Mouse (Mus musculus) embryo, embryonic 10 days (tissue): ENCODE measurements around the gene Ssh2.
A peak's percentile ranks its signal among the peaks of the same experiment; 100 is the strongest.
"Not testable (repeated sequence)": the region's sequence is repeated elsewhere in the genome, so short reads cannot be mapped to it uniquely, and the experiment has no call there.

Source experiments
- DNase-seq: peaks from one replicate; pipeline ENCODE4 v3.0.0-alpha.2; 2015; ENCODE audit warnings: low spot score

Gene Ssh2

GRCm38 (mm10) chr11:77348985-77349384, 132.9 kb downstream of the Ssh2 start:
- no peak for DNase-seq

- DNase-seq, result no peak
Measured at GRCm38 (mm10) chr11:77349698-77350097, 133.6 kb downstream of the Ssh2 start.

- no peak for DNase-seq
Measured at GRCm38 (mm10) chr11:77355055-77355454, 139.0 kb downstream of the Ssh2 start.

DNA sequence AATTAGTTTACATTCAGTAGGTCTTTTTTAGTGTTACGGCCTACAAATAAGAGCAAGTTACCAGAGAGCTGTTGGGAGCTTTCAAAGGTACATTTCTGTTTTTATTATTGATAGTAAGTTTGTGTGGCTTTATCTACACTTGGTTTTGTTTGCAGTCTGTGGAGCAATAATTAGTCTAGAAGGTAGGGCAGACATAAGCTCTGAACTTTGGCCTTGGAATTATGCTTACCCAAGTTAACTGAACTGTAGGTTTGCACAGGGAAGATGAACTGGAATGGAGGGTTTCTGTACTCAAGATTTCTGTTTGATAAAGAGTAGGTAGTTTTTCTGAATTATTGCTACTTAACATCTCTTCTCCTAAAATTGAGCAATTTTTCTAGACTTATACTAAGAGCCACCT, 141.8 kb downstream of the Ssh2 start:
- no peak for DNase-seq

- DNase-seq, result no peak
Measured at GRCm38 (mm10) chr11:77363476-77363875, 147.4 kb downstream of the Ssh2 start.

DNA sequence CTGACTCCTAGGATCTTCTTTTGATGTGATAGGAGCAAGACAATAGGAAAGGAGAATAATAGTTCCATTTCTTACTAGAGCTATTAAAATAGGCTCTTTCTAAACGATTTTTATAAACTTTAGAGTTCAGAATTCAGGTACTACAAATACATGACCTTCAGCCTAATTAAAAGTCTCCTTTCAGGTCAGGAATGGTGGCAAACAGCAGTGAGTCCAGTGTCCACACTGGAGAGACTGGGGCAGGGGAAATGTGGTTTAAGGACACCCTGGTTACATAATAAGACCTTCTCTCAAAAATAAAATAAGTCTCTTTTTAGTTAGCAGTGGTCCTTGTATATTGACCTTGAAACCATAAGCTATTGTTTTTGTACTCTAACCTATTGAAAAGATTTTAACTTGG, 148.3 kb downstream of the Ssh2 start:
- no peak for DNase-seq

DNA sequence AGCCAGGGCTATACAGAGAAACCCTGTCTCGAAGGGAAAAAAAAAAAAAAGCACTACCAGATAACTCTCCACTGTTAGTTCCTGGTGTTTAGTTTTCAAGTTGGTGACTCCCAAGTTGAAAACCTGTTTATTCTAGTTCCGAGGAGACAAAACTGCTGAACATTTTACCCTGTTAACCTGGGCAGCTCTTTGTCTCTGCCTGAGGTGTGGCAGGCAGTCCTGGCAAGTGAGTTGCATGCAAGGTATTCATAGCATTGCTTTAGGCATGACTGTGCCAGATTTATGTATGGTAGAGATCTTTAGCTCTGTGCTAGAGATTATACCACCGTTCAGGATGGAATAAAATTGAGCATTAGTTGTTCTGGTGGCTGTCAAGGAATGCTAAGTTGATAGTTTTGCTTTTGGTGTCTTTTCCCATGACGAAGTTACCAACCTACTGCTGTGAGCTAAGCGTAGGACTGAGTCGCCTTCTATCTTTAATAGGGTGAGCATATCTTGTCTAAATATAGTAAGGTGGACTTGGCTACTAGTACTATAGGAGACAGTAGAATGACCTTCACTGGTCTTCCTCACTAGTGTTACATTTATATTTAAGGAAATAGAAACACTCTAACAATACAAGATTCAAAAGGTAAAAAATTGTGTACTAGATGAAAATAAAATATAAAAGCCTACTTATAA, 149.8 kb downstream of the Ssh2 start:
- DNase-seq, result no peak

- DNase-seq, result no peak
Measured at GRCm38 (mm10) chr11:77367541-77368270, 151.6 kb downstream of the Ssh2 start.

DNA sequence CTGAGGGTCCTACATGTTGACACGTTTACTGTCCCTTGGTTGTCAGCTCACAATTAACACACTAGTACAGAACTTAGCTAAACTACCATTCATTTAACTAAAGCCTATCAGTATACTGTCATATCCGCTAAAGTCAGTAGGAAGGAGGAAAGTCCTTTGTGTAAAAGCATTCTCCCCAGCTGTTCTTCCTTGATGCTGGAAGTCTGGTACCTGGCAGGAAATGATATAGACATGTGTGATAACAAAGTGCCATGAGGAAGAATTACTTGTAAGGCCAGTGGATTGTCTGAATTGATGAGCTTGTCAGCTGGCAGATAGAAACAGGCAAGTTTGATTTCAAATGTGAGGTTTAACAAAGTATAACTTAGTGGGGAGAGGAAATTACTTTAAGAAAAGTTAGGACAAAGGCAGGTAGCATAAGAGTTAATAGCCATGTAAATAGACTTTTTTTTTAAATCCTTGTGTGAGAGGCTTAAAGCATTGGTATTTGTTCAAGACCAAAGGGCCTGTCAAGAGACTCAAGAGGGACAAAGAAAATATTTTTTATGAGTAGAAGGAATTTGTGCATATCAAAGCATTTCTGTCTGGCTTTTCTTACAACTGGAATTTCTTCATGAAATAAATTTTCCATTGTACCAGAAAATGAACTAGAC, 153.2 kb downstream of the Ssh2 start:
- no peak for DNase-seq

GRCm38 (mm10) chr11:77369841-77370191, 153.7 kb downstream of the Ssh2 start:
- DNase-seq, result no peak

DNA sequence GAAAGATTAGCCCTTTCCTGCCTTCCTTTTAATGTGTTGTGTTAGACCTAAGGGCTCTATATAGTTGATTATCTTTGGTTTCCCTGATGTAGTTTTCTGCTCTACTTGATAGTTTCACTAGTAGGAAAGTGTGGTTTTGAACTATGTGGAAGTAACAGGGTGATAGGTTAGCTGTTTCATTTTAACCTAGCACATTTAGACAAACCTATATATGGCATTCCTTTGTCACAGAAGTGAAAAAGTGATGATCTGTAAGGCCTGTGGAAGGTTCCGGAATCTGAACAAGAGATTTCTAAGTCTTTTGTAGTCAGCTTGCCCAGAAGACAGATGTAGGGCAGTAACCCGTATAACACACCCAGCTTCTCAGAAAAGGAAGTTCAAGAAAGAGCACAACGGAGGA, 155.0 kb downstream of the Ssh2 start:
- DNase-seq, result no peak

DNA sequence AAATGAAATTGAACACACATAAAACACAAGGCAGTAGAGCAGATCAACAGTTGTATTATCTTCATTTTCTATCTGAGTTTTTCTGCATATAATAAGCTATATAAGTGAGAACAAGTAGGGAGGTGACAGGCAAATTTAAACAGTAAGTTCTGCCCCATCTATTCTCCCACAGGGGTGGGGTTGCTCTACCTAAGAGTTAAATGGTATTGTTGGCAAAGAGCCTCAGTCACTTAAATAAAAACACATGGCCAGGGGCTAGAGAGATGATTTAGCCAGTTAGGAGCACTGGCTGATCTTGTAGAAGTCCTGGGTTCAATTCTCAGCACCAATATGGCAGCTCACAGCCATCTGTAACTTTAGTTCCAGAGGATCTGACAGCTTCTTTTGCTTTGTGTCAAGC, 155.6 kb downstream of the Ssh2 start:
- DNase-seq, result no peak

DNA sequence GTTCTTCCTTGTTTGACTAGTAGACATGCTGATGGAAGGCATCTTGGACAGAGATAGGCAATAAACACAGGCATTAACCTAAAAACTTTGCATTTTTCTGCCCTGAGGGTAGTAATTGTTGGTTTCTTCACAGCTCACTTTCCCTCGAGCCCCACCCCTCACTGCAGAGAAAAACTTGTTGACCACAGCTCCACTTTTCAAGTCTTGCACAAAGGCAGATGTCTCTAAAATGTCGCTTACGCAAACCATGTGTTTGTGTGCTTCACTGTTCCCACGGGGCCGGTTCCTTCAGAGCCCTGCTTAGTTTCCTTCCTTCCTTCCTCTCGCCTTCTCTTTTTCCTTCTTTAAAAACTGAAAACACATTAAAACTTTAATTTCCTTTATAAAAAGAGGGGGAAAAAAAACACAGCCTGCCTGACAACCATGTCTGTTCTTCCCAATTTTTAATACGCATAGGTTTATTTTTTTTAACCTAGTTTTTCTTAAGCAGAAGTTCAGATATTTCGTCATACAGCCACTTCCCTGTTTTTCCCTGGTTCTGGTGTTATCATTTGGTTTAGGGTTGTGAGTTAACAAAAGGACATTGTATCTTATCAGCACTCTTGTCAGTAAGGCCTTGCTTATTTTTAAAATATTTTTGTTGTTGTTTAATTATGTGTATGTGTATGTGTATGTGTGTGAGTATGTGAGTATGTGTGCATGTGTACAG, 156.3 kb downstream of the Ssh2 start:
- peak; percentile 42 for DNase-seq

DNA sequence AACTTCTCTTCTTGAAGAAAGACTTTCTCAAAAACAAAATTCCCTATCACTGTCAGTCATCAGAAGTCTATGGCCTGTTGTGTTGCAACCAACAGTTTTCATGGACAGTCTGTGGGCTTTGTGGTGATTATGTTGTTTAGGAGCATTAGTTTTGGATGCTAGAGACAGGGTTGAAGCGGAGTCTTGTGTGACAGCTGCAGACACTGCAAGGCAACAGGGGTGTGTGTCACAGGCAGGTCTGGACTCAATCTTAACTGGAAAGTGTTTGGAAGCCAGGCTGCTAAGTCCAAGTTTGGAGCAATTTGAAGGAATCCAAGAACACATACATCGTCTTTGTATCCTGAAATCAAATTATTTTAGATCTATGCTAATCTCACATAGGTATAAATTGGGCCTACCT, 162.5 kb downstream of the Ssh2 start:
- no peak for DNase-seq

- no peak for DNase-seq
Measured at GRCm38 (mm10) chr11:77381174-77381573, 165.1 kb downstream of the Ssh2 start.

GRCm38 (mm10) chr11:77384151-77384550, 168.1 kb downstream of the Ssh2 start:
- no peak for DNase-seq

DNA sequence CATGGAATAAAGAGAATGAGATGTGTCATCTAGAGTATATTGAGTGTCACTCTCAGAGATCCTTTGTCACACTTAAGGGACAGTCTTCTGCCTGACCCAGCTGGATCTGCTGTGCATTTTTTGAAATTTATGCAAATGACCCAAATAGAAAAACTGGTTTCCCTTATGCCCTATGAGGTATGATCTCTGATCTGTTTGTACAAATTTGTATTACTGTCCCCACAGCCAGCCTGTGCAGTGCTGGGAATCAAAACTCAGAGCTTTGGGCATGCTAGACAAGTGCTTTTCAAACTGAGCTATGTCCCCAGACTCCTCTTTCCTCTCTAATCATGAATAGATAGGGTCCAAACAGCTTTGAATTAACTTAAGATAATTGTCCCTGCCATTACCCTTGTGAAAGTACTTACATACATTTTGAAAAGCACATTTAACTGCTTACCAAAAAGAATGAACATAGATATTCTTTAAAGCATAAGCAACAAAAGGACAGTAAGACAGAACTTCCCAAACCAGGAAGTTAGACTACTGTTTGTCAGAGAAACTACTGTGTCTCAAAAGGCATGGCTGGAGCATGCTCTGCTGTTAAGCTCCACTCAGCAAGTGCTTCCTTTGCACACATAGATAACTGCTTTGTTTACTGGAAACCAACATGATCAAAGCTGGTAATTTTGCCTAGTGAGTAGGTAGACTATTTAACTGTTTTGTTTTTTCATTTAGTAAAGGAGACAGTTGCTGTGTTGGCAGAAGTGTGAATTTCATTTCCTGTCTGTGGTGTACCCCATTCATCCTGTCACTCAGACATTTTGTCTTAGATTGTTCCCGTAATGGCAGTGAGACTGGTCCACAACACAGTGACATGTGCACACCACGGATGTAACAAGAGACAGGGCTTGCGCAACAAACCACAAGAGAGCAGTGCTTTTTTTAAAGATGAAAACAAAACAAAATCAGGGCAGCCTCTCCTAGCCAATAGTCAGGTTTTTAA, 169.9 kb downstream of the Ssh2 start:
- DNase-seq, result no peak

- DNase-seq, result not testable (repeated sequence)
Measured at GRCm38 (mm10) chr11:77388197-77388596, 172.1 kb downstream of the Ssh2 start.

DNA sequence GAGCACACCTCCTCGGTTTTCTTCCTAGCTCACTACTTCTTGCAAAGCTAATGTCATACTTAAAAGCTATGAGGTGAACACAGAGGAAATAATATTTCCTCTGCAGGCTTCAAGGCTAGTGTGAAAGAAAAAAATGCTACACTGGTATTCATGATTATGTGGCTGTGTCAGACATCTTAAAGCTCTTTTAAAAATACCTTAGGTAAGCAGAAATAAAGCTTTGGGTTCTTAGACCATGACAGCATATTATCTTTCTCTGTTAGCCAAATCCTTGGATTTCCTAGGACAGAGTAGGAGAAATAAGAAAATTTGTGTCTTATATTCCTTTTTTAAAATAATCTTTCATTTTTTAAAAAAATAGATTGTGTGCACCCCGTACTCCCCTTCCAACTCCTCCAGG, 179.5 kb downstream of the Ssh2 start:
- DNase-seq, result no peak

DNA sequence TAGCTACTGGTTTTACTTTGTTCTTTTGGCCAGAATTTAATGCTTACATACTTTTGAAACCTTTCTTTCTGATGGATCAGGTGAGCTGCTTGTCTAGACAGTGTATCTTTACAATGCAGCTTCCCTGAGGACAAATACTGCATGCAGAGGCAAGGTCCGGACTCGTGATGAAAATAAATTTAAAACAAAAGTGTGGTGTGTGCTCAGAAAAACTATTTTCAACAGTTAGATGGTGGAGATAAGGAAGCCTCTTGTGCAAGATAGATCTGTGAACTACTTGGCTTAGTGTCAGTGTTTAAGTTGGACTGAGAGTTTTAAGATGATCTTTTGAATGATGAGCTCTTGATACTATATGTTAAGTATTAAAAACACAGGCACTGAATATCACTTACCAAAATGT, 186.4 kb downstream of the Ssh2 start:
- no peak for DNase-seq

GRCm38 (mm10) chr11:77406329-77406728, 190.2 kb downstream of the Ssh2 start:
- no peak for DNase-seq

DNA sequence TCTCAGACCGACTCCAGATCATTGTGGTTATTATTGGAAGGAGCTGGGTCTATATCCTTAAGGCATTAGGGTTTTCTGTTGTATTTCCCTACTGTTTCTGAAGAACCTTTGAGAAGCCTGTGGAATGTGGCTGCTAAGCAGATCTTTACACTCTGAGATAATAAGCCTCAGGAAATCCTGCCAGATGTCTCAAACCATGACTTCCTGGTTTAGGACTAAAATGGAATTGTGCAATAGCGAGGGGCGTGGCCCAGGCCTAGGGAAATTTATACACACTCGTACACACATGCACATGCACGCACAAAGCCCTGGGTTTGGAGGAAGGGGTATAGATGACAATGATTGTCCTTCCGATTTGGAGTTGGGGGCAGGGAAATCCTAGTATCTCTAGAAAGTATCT, 193.8 kb downstream of the Ssh2 start:
- DNase-seq, result peak; percentile 22
